In the genomic region with DNA sequence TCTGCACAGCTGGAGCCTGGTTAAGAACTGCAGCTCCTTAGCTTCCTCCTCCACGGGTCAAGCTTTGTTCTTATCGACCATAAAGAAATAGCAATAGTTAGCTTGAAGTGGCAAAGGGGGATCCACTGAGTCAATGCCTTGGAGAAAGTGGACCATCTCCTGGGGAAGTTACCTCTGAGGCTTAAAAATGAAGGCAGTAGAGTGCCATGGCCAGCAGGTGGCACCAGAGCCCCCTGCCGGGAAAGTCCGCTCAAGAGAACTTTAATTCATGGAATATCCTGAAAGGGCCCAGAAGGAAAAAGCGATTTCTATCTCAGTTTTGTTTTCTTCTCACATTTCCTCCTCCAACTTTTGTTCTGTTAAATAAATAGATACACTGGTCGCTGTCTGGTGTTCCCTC, we compare ENCODE assay signal across 11 mouse cellular contexts. TPM values are rescaled to one million over a fixed set of nuclear protein-coding genes. Genes with fewer than 3 reads are reported as not detected.
DNase-seq lines count a peak whose midpoint lies in the region; ATAC-seq and TF ChIP-seq lines count a peak whose summit lies in the region.
"Had no signal": no experiment of that assay in that cellular context is flagged by ENCODE, and none has a peak within 500 bp of the region (broad histone marks: within the 10 kb centered on the region; RNA-seq: fewer than 3 reads in every experiment).

No protein-coding gene starts in this region.

- no peaks in the 10 kb centered on the region for H3K4me1 ChIP-seq in MEL (ENCODE audit: control insufficient read depth in 1 of 2, insufficient read depth in 2 of 2, low read length in 2 of 2)
- H3K4me1 ChIP-seq in embryonic facial prominence, embryonic 11.5 days (ENCODE audit: control insufficient read depth, insufficient read depth, low read length), result no peaks in the 10 kb centered on the region
- H3K4me1 ChIP-seq: liver, embryonic 13.5 days had no signal

- 46% methylated on average over 6 of the region's 6 CpGs for WGBS in embryonic facial prominence, embryonic 11.5 days

- peak; percentile 46 to 63 for DNase-seq in adrenal gland, adult 18-20 months (ENCODE audit: low spot score in 2 of 2)
- DNase-seq in adrenal gland, adult 8-10 months, result no peak
- DNase-seq in layer of hippocampus, adult 2 months (ENCODE audit: low spot score in 2 of 2), result peak in 1 of 2 experiments; percentile 59
- DNase-seq in layer of hippocampus, adult 9-10 months (ENCODE audit: low spot score), result no peak
- peak; percentile 26 for DNase-seq in MEL (ENCODE audit: low read depth, low spot score)
- peak; percentile 69 for DNase-seq in embryonic facial prominence, embryonic 11.5 days (ENCODE audit: low spot score)
- peak; percentile 65 for DNase-seq in lung, postnatal 14 days
- DNase-seq: liver, embryonic 13.5 days had no signal

- TF ChIP-seq POLR2A in MEL (IDR thresholded peaks at IDR 0.05; ENCODE audit: control insufficient read depth in 1 of 2, insufficient read depth in 1 of 2, low read depth in 1 of 2, low read length in 2 of 2, poor library complexity in 1 of 2), result no peak

- H3K79me2 ChIP-seq in MEL (ENCODE audit: control insufficient read depth, insufficient read depth, low read length, poor library complexity), result no peaks in the 10 kb centered on the region

- peak; percentile 96 for TF ChIP-seq CTCF in layer of hippocampus, adult 2 months (conservative IDR thresholded peaks at IDR 0.05)
- TF ChIP-seq CTCF in MEL (IDR thresholded peaks at IDR 0.05 in 2 of 3, conservative IDR thresholded peaks at IDR 0.05 in 1 of 3; ENCODE audit: control insufficient read depth in 1 of 3, insufficient read depth in 1 of 3, low read depth in 2 of 3, low read length in 3 of 3, poor library complexity in 1 of 3, severe bottlenecking in 1 of 3), result peak; percentile 65 to 83 (median 70)

- ATAC-seq in embryonic facial prominence, embryonic 11.5 days (replicated peaks; ENCODE audit: insufficient number of reproducible peaks, low FRiP score, low TSS enrichment, low read depth), result no peak
- no peak for ATAC-seq in erythroblast, adult 5-6 weeks (replicated peaks; ENCODE audit: low FRiP score, poor library complexity, severe bottlenecking)

- no peak overlapping the region for H3K4me3 ChIP-seq in layer of hippocampus, adult 2 months
- H3K4me3 ChIP-seq in MEL (ENCODE audit: control insufficient read depth in 1 of 2, insufficient read depth in 1 of 2, low read depth in 2 of 2, low read length in 2 of 2), result no peak overlapping the region
- no peak overlapping the region for H3K4me3 ChIP-seq in embryonic facial prominence, embryonic 11.5 days (ENCODE audit: low read depth, low read length)
- H3K4me3 ChIP-seq: liver, embryonic 13.5 days had no signal

- H3K9ac ChIP-seq in MEL (ENCODE audit: control insufficient read depth, low read depth, low read length, poor library complexity, severe bottlenecking), result no peak overlapping the region
- H3K9ac ChIP-seq in embryonic facial prominence, embryonic 11.5 days (replicated peaks; ENCODE audit: low read length), result no peak overlapping the region
- H3K9ac ChIP-seq: liver, embryonic 13.5 days had no signal

- no peak overlapping the region for H3K4me2 ChIP-seq in embryonic facial prominence, embryonic 11.5 days (ENCODE audit: low read depth, low read length)
- H3K4me2 ChIP-seq: liver, embryonic 13.5 days had no signal

- TF ChIP-seq RAD21 in MEL (IDR thresholded peaks at IDR 0.05; ENCODE audit: low read depth, low read length), result peak; percentile 52

- no peak overlapping the region for H3K27ac ChIP-seq in layer of hippocampus, adult 2 months
- H3K27ac ChIP-seq in MEL (ENCODE audit: control insufficient read depth, low read depth, low read length), result no peak overlapping the region
- H3K27ac ChIP-seq in embryonic facial prominence, embryonic 11.5 days (replicated peaks; ENCODE audit: low read depth, low read length), result no peak overlapping the region
- H3K27ac ChIP-seq: liver, embryonic 13.5 days had no signal

- no peaks in the 10 kb centered on the region for H3K9me3 ChIP-seq in MEL (replicated peaks; ENCODE audit: insufficient read depth, low read length)
- no peaks in the 10 kb centered on the region for H3K9me3 ChIP-seq in embryonic facial prominence, embryonic 11.5 days (replicated peaks; ENCODE audit: control insufficient read depth, low read length)
- H3K9me3 ChIP-seq: liver, embryonic 13.5 days had no signal

- TF ChIP-seq EP300 in MEL (IDR thresholded peaks at IDR 0.05; ENCODE audit: low read depth in 1 of 2, low read length in 2 of 2), result no peak

- H3K36me3 ChIP-seq in MEL (ENCODE audit: control insufficient read depth in 1 of 2, insufficient read depth in 2 of 2, low read length in 2 of 2), result no peaks in the 10 kb centered on the region
- H3K36me3 ChIP-seq in embryonic facial prominence, embryonic 11.5 days (replicated peaks; ENCODE audit: control insufficient read depth, insufficient read depth, low read depth, low read length), result peaks cover 6% of the 10 kb centered on the region

- no peaks in the 10 kb centered on the region for H3K27me3 ChIP-seq in MEL (ENCODE audit: control insufficient read depth in 1 of 2, insufficient read depth in 2 of 2, low read length in 2 of 2)
- no peaks in the 10 kb centered on the region for H3K27me3 ChIP-seq in embryonic facial prominence, embryonic 11.5 days (ENCODE audit: control insufficient read depth, insufficient read depth, low read length)
- H3K27me3 ChIP-seq: liver, embryonic 13.5 days had no signal

TF ChIP-seq in MEL, 35 proteins besides CTCF, POLR2A, EP300 and RAD21:
- TF ChIP-seq SMC3 (IDR thresholded peaks at IDR 0.05; ENCODE audit: low read depth, low read length), result peak; percentile 67
- TF ChIP-seq TBP (IDR thresholded peaks at IDR 0.05; ENCODE audit: low read depth, low read length), result no peak
- 0 out of 2 replicates have a peak, but pooled peaks have one; percentile 13 for TF ChIP-seq ZC3H11A (IDR thresholded peaks at IDR 0.05; ENCODE audit: low read depth, low read length)

RNA-seq across cellular contexts. Expression of a gene that starts 27.0 kb away (rescaled TPM):
- not detected for total RNA-seq in adrenal gland, adult 18-20 months (2021)
- not detected for total RNA-seq in adrenal gland, adult 8-10 months (2022)
- total RNA-seq in layer of hippocampus, adult 2 months (2021), result not detected
- total RNA-seq in MEL (2012; rRNA removed), result not detected in 2 replicates
- not detected for polyA plus RNA-seq in MEL (2012; ENCODE audit: insufficient read depth in 1 of 2, insufficient read length in 2 of 2, low read depth in 1 of 2, low replicate concordance in 2 of 2, missing spikeins in 1 of 2)
- polyA plus RNA-seq in embryonic facial prominence, embryonic 11.5 days (2014; fragmentation: Nextera tagmentation; extraction: Ambion mirVana), result not detected in 2 replicates
- not detected in 2 replicates for total RNA-seq in erythroblast, adult 5-6 weeks (2015; ENCODE audit: low replicate concordance)
- not detected in 2 replicates for total RNA-seq in erythroblast, adult 5-6 weeks (2017; ENCODE audit: low replicate concordance)
- polyA plus RNA-seq: C2C12; liver, embryonic 13.5 days; stomach, embryonic 14.5 days had no signal

RNA-seq across cellular contexts. Expression of a gene that starts 43.5 kb away (rescaled TPM):
- total RNA-seq in adrenal gland, adult 18-20 months (2021), result not detected
- not detected for total RNA-seq in adrenal gland, adult 8-10 months (2022)
- total RNA-seq in layer of hippocampus, adult 2 months (2021), result not detected
- not detected in 2 replicates for total RNA-seq in MEL (2012; rRNA removed)
- polyA plus RNA-seq in MEL (2012; ENCODE audit: insufficient read depth in 1 of 2, insufficient read length in 2 of 2, low read depth in 1 of 2, low replicate concordance in 2 of 2, missing spikeins in 1 of 2), result not detected
- not detected in 2 replicates for polyA plus RNA-seq in embryonic facial prominence, embryonic 11.5 days (2014; fragmentation: Nextera tagmentation; extraction: Ambion mirVana)
- total RNA-seq in erythroblast, adult 5-6 weeks (2015; ENCODE audit: low replicate concordance), result not detected in 2 replicates
- not detected in 2 replicates for total RNA-seq in erythroblast, adult 5-6 weeks (2017; ENCODE audit: low replicate concordance)
- polyA plus RNA-seq: C2C12; liver, embryonic 13.5 days; stomach, embryonic 14.5 days had no signal

Comparison
In these comparisons a context has a peak if more than half of its experiments do, and no peak if none do; other contexts are left out.
1. DNase-seq: peak in adrenal gland, adult 18-20 months (2 of 2), MEL (single experiment), embryonic facial prominence, embryonic 11.5 days (single experiment) and lung, postnatal 14 days (single experiment); none in adrenal gland, adult 8-10 months (single experiment) and layer of hippocampus, adult 9-10 months (single experiment).